Mouse (Mus musculus) small intestine, adult 2 months (tissue): ENCODE measurements at regions not wholly inside any gene's neighbourhood (a gene's known extent, or its start where the extent isn't known, plus 50 kb on each side); places are given as distances from the start of the nearest gene placed in this dataset.

Experiments used
- CTCF ChIP-seq: fragments of 200-500 bp; IDR thresholded peaks from 2 replicates; pipeline ENCODE4 v1.5.1; 2012; ENCODE audit warnings: low read depth, mild to moderate bottlenecking, control low read depth, inconsistent platforms, low read length, moderate library complexity, mixed read lengths; ENCODE audit not compliant: insufficient replicate concordance, insufficient read length; ENCODE audit errors: extremely low read depth
- POLR2A ChIP-seq: fragments of 200-500 bp; IDR thresholded peaks from 2 replicates; pipeline ENCODE4 v1.6.1; 2012; ENCODE audit warnings: low read depth, mild to moderate bottlenecking, control low read depth, inconsistent platforms, low read length, moderate library complexity

DNA sequence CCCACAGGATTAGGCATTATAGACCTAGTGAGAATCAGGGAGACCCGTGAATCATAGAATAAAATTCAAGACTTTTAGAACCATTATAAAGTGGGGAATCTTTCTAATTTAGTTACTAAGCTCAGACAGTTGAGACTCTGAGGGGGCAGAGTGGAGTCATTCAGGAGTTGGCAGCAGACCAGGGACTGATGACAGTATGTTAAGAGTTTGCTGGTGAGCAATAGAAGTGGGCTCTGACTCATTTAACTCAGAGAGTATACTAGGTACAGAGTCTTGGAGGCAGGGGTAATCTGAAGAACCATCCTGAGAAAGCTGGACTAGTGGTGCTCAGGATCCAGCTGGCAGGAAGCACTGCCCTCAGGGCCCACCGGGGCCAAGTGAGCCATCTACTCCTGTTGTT is 184.9 kb upstream of the Npy start:
- TF ChIP-seq POLR2A: no peak
- TF ChIP-seq CTCF: no peak
